In genomic region chr6:56048580-56048979, GRCm38 (mm10) we compare ENCODE assay signal across 12 mouse cellular contexts. TPM values are rescaled to one million over a fixed set of nuclear protein-coding genes. Genes with fewer than 3 reads are reported as not detected.
"Had no signal": no experiment of that assay in that cellular context is flagged by ENCODE, and none has a peak within 500 bp of the region (broad histone marks: within the 10 kb centered on the region; RNA-seq: fewer than 3 reads in every experiment).

No protein-coding gene starts in this region.

- H3K36me3 ChIP-seq: limb, embryonic 10.5 days; liver, embryonic 12.5 days; midbrain, embryonic 12.5 days; neural tube, embryonic 15.5 days had no signal

- ATAC-seq: liver, embryonic 12.5 days had no signal

- H3K4me3 ChIP-seq: left cerebral cortex, adult 2 months; limb, embryonic 10.5 days; liver, embryonic 12.5 days; midbrain, embryonic 12.5 days; myocyte; neural tube, embryonic 15.5 days had no signal

- H3K27ac ChIP-seq: left cerebral cortex, adult 2 months; limb, embryonic 10.5 days; liver, embryonic 12.5 days; midbrain, embryonic 12.5 days; neural tube, embryonic 15.5 days; stomach, postnatal 0 days had no signal

- H3K4me2 ChIP-seq: liver, embryonic 12.5 days; lung, embryonic 14.5 days; midbrain, embryonic 12.5 days; neural tube, embryonic 15.5 days had no signal

- H3K4me1 ChIP-seq: limb, embryonic 10.5 days; liver, embryonic 12.5 days; midbrain, embryonic 12.5 days; neural tube, embryonic 15.5 days had no signal

- H3K9me3 ChIP-seq: limb, embryonic 10.5 days; liver, embryonic 12.5 days; midbrain, embryonic 12.5 days; neural tube, embryonic 15.5 days had no signal

- H3K9ac ChIP-seq: liver, embryonic 12.5 days; lung, embryonic 14.5 days; midbrain, embryonic 12.5 days; neural tube, embryonic 15.5 days had no signal

- DNase-seq: lung, postnatal 4 days; thymus, postnatal 4 days had no signal

- H3K27me3 ChIP-seq: liver, embryonic 12.5 days; midbrain, embryonic 12.5 days; neural tube, embryonic 15.5 days had no signal

RNA-seq across cellular contexts. Expression of gene Ppp1r17, which starts 31.3 kb away (rescaled TPM):
- total RNA-seq: megakaryocyte, adult 5-6 weeks had no signal
- polyA plus RNA-seq: limb, embryonic 10.5 days; liver, embryonic 12.5 days; liver, embryonic 16.5 days; lung, embryonic 14.5 days; myocyte had no signal
